Mouse (Mus musculus) embryonic fibroblast, embryonic 13.5 days (primary cell): Measurements from ENCODE around the gene Pum1.

Experiments
- CTCF ChIP-seq: IDR thresholded peaks from 2 replicates; pipeline ENCODE4 v1.5.1; 2011; ENCODE audit warnings: mild to moderate bottlenecking, control low read depth, low read length, moderate library complexity, borderline replicate concordance; ENCODE audit not compliant: insufficient read depth
- POLR2A ChIP-seq: IDR thresholded peaks from 2 replicates; pipeline ENCODE4 v1.6.1; 2011; ENCODE audit warnings: low read depth, mild to moderate bottlenecking, control low read depth, low read length, moderate library complexity

GRCm38 (mm10) chr4:130672161-130672560 lies 9.0 kb downstream of the Pum1 start:
- TF ChIP-seq CTCF (no peak), POLR2A (no peak)
